Mouse (Mus musculus) cerebellum, adult 11 months (tissue): ENCODE data around the gene Rassf7.

Source experiments
- DNase-seq: peaks from one replicate; pipeline ENCODE4 v3.0.0; 2022

The Rassf7 gene

DNA sequence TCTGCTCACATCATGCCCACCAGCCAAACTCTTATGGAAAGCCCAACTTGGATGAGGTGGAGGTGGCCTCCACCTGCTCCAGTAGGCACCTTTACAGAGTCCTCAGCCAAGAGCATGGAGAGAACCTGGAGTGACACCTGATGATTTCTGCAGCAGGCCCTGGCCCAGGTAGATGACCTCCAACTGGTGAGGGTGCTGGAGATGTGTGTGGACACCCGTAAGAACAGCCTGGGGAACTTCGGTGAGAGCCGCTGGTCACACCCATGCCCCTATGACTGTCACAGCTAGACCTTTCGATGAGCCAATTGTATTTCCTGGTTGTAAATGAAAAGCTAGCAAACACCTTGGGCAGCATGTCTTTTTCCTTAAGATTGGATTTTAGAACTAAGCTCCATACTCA, 17.5 kb upstream of the Rassf7 start:
- no peak for DNase-seq

DNA sequence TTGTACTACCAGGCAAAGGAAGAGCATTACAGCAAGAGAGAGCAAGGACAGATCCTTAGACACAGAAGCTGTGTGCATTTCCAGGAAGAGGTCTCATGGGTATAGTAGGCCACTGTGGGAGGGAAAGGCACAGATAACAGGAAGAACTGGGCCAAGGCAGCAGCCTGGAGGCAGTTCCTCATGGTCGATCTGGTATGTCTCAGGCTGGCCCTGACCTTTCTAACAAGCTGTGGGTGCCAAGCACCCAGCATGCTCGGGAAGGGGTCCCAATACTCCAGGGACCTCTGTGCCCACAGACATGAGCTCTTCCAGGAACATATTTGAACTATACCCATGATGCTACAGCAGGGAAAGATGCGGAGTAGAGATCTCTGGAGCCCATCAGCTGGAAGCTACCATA, 11.1 kb upstream of the Rassf7 start:
- DNase-seq, result no peak

DNA sequence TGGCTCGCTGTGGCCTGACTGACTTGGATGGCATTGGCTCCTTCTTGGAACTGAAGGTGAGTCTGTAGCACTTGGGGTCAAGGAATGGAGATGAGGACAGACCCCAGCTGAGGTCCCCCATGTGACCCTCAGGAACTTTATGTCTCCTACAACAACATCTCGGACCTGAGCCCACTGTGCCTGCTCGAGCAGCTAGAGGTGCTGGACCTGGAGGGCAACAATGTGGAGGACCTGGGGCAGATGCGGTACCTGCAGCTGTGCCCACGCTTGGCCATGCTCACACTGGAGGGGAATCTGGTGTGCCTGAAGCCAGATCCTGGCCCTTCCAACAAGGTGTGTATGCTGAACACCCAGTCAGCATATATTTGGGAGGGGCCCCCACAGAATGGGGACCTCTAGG, 10.2 kb upstream of the Rassf7 start:
- no peak for DNase-seq

DNA sequence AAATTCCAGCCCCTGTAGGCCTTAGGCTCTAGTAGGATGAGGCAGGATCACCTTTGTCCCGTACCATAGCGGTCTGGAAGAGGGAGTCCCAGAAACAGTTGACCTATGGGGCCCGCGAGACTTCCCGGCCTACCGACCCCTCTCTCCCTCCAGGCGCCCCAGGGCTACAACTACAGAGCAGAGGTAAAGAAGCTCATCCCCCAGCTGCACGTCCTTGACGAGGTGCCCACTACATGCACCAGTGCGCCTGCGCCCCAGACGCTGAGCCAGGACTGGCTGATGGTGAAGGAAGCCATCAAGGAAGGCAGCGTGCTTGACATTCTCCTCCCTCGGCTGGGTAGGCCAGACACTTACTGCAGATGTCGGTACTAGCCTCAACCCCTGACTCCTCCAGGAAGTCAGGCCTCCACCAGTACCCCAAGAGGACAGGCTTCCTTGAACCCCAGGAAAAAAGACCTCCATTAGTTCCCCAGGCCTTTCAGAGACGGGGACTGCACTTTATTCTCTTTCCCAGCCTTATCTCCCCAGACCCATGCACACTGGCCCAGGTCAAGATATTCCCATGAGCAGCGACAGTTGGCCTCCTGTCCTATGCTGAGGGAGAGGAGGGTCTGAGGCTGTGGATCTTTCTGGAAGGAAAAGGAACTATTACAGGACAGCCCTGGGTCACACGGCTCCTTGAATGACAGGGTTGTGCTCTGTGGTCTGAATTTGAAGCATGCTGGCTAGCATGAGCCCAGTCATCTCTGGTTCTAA, 9.3 kb upstream of the Rassf7 start:
- DNase-seq, result no peak

DNA sequence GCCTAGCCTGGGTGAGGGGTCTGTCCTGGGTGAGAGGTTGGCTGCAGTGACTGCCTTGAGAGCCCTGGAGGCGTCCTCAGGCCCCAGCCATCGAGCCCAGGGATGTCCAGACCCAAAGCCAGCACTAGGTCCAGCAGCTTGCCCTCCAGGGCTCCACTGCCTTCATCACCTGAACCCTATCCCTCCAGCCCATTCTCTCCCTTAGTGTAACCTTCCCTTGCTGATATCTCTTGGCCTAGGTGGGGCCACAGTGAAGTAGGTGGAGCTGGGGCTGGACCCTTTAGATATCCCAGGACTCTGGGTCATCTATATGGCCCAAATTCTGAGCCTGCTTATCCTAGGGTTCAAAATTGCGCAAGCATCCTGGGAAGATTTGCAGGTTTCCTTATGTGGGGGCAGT, 6.1 kb upstream of the Rassf7 start:
- no peak for DNase-seq

DNA sequence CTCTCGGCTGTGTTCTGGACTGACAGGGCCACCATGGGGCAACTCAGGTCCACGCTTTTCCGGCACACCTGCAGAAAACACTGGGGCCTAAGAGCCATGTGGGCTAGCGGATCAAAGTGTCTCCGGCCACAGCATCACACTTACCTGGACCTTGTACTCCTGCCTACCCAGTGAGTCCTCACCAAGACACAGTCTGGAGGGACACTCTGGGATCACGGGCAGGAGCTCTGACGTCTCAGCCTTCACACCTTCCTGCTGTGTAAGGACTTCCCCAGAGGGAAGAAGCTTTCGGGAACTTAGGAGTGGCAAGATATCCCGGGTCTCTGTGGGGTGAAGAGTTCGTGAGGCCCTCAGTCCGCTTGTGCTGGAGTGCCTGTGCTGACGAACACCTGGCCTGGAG, 5.5 kb upstream of the Rassf7 start:
- DNase-seq, result no peak

DNA sequence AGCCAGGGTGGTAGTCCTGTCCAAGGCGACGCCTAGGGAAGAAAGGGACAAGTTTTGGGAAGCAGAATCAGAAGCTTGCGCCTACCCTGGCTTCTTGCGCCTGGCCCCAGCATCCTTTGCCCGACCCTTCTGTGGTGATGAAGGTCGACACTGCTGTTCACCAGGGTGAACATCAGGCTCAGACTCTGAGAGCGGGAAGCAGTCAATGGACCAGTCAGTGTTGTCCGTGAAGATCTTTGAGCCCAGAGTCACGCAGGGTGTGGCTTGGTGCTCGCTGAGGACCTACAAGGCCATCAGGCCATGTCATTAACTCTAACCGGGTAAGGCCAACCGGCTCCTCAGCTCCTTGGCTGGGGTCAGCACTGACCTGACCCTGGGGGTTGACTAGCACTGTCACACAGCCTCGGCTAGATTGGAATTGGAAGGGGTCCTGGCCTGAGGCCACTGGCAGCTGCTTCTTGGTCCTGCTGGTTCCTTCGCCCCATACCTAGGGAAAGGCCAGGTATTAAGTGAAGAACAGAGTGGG, 5.0 kb upstream of the Rassf7 start:
- no peak for DNase-seq

DNA sequence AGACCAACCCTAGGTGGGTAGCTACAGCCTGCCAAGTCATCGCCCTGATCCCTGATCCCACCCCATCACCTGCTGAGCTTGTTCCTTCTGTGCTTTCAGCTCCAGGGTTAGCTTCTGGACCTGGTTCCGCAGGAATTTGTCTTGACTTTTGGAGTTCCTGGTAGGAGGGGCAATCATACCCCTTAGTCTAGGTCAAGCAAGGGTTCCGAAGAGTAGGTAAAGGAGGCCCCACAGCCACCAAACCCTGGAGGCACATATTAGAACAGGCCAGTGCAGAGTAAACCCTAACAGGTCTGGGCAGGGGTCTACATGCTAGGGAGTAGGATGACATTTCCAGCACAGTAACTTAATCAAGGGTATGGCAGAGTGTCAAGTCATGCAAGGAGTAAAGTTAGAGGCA, 2.5 kb upstream of the Rassf7 start:
- no peak for DNase-seq

DNA sequence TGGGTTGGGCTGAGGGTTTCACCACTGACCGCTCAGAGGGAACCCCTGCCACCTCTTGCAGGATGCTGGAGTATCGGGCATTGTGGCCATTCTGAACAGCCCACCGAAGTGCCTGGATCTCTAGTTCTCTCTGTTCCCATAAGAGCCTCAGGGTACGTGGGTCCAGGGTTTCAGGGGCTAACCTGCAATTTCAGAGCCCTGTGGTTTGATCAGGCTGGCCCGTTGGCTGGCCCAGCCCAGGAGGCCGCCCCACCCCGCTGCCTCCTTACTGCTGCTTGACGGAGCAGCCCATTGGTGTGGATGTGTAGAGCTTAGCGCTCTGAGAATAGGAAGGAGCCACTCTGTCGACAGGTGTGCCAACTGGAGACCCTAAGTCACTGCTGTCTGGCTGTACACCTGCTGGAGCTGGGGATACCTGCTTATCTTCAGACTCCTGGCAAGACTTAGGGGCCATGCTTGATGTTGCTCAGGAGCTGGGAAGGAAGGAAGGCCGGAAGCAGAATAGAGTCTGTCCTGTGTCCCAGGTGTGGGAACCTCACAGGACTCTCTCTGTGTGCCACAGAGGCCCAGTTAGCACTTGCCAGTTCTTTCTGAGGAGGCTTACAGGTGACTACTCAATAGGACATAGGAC, 1.9 kb upstream of the Rassf7 start, which contains the start of gene Lmntd2:
Gene Lmntd2 (minus strand): TSS at position 476 of the 631 bp plus-strand sequence.
- DNase-seq, result no peak

DNA sequence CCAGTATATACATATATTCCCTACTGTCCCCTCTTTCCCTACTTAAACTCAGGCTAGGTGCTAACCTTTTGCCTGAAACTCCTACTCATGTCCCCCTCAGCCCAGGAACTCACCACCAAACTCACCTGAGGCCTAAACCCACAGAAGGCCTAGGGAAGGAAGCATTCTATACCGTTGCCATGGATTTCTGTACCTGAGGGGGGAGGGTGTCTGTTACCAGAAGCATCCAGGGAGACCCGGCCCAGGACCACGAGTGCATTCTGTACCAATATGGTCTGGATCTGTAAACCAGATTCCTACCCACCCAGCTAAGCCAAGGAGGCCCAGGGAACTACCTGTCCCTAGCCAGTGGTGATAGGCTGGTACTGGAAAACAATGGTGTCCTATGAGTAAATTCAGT, 1.4 kb upstream of the Rassf7 start:
- DNase-seq, result no peak

DNA sequence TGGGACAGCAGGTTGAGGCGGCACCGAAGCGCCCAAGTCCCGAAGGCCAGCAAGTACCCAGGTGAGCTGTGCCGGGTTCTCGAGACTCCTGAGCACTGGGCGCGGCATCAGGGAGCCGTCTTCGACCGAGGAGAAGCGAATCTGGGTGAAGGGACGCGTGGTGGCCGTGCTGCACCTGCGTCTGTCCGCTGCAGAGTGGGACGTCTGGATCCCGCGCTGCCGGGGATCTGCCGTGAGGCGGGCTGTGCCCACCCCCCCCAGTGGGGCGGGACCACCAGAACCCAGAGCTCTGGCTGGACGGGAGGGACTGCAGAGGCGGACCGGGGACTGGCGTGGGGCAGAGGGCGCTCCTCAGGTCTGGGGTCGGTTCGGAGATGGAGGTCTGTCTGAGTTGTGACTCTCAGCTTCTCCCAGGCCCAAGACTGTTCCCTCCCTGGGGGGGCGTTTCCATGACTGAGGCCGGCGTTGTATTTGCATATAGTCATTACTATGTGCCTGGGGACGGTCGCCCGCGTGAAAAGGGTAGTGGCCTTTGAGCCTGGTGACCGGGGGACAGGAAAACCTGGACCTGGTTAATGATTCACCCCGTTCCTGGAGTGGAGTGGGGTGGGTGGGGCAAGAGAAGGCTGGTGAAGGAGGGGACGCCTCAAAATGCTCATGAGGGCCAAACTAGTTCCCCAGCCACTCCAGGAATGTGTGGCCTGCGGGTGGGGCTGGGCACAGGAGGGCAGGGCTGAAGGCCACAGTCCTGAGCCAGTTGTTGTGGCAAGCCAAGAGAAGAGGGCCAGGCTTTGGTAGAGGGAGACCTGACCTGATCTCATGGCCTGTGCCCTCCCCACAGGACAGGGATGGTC, 447 bp downstream of the Rassf7 start:
- no peak for DNase-seq

DNA sequence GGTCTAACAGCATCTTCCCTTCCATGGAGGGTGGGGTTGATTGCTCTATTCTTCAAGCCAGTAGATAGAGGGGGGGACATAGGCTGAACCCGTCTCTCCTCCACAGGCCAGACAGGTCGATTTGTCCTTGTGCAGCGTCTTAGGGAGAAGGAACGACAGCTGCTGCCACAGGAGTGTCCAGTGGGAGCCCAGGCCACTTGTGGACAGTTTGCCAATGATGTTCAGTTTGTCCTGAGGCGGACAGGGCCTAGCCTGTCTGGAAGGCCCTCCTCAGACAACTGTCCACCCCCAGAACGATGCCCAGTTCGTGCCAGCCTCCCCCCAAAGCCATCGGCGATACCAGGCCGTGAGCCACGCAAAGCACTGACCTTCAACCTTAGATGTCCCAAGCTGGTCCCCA, 1.2 kb downstream of the Rassf7 start:
- DNase-seq, result no peak

DNA sequence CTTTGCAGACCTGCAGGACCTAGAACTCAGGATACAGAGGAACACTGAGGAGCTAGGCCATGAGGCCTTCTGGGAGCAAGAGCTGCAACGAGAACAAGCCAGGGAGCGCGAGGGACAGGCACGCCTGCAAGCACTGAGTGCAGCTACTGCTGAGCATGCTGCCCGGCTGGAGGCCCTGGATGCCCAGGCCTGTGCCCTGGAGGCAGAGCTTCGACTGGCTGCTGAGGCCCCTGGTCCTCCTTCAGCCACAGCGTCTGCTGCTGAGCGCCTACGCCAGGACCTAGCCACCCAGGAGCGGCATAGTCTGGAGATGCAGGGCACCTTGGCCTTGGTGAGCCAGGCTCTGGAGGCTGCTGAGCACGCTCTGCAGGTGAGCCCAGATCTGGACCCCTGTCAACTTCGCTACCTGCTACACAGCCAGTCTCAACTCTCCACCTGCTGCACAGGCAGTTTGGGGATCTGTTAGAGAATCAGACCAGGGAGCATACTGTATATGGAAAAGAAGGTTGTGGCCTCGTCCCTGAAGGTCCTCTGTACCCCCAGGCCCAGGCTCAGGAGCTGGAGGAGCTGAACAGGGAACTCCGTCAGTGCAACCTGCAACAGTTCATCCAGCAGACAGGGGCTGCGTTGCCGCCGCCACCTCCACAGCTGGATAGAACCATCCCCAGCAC, 1.8 kb downstream of the Rassf7 start:
- no peak for DNase-seq

DNA sequence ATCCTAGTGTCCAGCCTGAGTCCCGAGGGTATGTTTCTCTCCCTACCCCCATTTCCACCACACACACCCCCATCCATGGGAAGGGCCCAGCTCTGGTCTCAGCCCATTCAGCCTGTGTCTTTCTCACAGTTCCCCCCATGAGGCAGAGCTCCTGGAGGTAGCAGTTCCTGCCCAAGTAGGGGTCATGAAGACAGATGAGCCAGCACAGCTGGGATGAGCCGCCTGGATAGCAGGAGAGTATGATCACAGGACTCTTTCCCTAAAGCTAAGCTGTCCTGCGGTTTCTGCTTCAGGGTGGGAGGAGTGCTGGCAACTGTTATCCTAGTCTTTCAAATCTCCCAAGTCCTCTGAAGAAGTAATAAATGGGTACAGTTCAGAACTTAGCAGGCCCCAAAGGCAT, 2.5 kb downstream of the Rassf7 start:
- no peak for DNase-seq

DNA sequence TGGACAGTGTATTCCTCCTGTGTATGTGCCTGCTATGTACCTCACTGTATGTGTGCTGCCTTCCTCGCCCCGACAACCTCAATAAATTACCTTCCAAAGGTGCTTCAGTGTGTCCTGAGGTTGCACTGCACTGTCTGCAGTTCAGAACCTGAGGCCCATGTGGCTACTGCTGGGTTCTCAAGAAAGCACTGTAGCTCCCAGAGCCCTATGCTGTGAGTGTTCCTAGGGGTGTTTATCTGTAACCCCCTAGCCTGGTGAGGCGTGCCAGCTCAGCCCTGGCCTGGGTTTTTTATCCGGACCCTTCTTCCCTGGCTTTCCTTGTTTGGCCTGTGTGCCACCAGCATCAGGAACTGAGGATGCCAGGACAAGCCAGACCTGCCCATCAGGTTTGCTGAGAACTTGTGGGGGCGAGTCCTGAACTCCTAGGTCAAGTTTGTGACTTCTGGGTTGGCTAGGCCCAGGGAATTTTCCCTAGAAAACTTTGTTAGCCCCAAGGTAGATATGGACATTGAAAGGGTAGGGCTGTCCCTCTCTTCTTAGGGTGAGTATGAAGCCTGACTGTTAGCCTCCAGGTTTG, 3.0 kb downstream of the Rassf7 start:
- DNase-seq, result no peak

DNA sequence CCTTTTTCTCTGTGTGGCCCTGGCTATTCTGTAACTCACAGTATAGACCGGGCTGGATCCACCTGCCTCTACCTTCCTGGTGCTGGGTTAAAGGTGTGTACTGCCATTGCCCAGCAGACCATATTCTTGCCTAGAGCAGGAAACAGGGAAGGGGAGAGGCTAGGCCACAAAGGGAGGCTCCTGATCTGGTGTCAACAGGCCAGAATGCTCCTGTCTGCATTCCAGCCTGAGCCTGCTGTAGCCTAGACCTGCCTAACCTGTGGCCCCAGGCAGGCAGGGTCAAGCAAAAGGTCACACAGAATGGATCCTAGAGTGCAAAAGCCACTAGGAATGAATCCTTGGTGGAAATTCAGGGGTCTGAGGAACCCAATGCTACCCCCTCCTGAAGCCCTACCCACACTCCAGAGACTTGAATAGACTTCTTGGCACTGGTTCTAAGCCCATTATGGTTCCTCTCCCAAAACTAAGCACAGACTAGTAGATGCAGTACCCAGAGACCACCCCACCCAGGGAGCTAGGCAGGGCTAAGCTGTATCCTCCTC, 4.0 kb downstream of the Rassf7 start:
- DNase-seq, result no peak

DNA sequence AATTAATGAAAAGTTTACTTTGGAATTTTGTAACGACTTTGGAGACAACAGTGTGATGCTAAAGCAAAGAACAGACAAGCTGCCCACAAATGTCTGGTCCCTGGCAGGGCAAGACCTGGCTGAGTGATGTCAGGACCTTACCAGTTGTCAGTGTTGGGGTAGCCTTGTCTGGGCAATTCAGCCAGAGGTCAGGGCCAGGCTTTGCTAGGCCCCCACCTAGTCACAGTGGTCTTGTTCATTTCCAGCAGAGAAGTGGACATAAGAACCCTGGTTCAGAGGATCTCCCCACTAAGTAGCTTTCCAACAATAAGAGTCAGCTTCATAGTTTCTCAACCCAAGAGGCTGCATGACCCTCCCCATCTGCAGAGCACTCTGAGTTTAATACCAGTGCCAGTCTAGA, 4.7 kb downstream of the Rassf7 start:
- DNase-seq, result no peak

DNA sequence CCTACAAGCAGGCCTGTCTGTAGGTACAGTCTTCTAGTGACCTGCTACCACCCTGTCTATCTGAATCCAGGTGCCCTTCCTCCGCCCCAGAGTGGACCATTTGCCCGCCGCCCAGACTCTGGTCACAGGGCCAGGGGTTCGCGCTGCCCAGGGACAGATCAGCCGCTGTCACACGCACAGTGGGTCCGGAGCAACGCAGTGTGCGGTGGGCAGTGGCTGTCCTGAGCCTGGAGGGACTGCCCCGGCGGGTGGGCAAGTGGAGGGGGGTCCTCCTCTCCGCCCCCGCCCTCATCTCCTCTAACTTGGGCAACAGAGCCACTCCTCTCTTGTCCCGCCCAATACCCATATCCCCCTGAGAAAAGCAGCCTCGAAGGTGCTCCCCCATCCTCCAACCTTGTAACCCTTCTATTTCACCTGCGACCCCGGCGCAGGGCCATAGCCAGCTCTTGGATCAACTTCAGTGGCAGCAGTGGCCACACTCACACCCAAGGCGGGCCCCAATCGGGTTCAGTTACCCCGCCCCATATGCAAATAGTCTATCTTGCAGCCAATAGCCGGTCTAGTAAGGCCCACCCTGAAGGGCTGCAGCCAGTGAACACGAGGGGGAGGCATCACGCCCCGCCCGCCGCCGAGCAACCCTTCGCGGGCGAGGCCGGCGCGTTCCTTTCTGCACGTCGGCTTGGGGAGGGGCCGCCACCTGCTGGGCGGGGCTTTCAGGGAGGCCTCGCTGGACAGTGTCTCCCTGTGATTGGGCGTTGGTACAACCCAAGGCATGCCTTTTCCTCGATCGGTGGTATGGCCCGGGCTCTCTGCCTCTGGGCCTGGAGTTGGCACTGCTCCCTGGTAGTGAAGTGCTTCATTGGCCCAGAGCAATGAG, 5.8 kb downstream of the Rassf7 start:
- DNase-seq, result peak; percentile 88

DNA sequence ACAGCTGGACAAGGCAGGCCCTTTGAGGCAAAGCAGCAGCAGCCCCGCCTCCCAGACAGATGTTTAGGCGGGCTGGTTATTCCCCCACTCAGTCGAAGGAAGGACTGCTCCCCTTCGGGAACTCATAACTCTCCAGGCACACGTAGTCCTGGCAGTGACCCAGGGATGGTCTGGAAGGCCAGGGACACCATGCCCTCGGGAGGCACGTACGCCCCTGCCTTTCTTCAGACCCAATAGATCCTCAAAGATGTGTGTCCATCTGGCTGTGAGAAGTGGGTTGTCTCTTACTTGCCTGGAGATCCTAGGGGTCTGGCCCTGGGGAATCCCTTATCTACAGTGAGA, 6.4 kb downstream of the Rassf7 start:
- DNase-seq, result no peak

DNA sequence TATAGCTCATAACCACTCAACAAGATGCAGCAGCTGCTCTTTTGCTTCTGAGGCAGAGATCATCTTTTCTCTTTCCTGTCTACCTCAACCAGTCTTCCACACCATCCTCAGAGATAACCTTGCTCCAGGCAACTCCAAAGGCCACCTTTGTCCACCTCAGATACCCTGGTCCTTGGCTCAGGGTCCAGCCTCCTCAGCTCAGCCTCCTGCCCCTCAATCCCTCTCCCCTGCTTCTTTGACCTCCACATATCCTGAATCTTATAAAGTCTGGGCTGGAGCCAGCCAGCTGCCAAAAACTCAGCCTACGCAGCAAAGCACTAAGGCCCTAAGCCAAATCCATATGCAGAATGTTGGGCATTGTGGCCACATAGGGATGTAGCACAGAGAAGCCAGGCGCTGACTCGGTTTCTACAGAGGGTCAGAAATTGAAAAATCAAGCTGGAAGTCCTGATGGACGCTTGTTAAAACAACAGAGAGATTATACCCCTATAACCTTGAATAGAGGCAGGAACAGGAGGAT, 7.1 kb downstream of the Rassf7 start:
- no peak for DNase-seq

DNA sequence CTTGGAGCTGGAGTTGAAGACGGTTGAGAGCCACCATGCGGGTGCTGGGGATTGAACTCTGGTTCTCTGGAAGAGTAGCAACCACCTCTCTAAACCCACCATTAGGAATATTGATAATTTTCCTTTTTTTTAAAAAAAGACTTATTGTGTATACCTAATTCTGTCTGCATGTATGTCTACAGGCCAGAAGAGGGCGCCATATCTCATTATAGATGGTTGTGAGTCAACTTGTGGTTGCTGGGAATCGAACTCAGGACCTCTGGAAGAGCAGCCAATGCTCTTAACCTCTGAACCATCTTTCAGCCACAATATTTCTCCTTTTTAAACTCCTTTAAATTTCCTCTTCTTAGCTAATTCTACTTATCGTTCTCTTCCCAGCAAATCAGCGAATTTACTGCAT, 10.9 kb downstream of the Rassf7 start:
- DNase-seq, result no peak
